Mouse (Mus musculus): ENCODE measurements around the gene Cnnm2.

DNA sequence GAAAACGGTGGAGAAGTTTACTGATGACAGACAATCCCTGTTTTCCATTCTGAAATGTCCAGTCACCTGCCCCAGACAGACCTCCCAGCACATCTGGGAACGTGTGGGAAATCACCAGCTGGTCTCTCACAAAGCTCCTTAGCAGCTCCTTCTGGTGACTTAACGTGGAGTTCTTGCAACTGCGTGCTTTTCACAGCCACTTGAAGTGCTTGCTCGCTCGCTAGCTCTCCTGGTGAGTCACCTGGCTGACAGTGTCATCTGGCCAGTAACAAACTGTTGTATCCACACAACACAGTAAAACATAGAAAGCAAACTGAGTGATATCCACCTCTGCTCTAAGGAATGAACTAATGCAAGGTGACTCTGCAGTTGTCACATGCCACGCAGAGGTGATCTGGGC lies 125.4 kb downstream of the Cnnm2 start:
- TF ChIP-seq CTCF (IDR thresholded peaks at IDR 0.05; ENCODE audit: borderline replicate concordance, control insufficient read depth, extremely low read depth, insufficient read depth, low read length, poor library complexity) (no peak), POLR2A (IDR thresholded peaks at IDR 0.05; ENCODE audit: control insufficient read depth, extremely low read depth, insufficient read depth, low read length, poor library complexity) (no peak)
